Mouse (Mus musculus) forebrain, embryonic 12.5 days (tissue): ENCODE data around the gene Adam12. TPM values are rescaled to one million over a fixed set of nuclear protein-coding genes. Genes with fewer than 3 reads are reported as not detected.

Experiments
- ATAC-seq: fragments of 200-750 bp; cut with Nextera tagmentation; 2 replicates; pipeline ENCODE4 v1.8.0; 2017; ENCODE audit warnings: moderate TSS enrichment; ENCODE audit not compliant: low FRiP score
- H3K27ac ChIP-seq: fragments of 300-500 bp; sonication (generic); 2 replicates; pipeline ENCODE4 v1.5.1; 2016; ENCODE audit warnings: mild to moderate bottlenecking
- H3K27me3 ChIP-seq: fragments of 300-500 bp; sonication (generic); 2 replicates; pipeline ENCODE4 v1.6.1; 2016; ENCODE audit warnings: mild to moderate bottlenecking
- H3K36me3 ChIP-seq: fragments of 300-500 bp; sonication (generic); replicated peaks from 2 replicates; pipeline ENCODE4 v1.6.1; 2016; ENCODE audit warnings: mild to moderate bottlenecking
- H3K4me1 ChIP-seq: fragments of 300-500 bp; sonication (generic); 2 replicates; pipeline ENCODE4 v1.6.1; 2016
- H3K4me2 ChIP-seq: fragments of 300-500 bp; sonication (generic); 2 replicates; pipeline ENCODE4 v1.6.1; 2016; ENCODE audit warnings: mild to moderate bottlenecking, moderate library complexity
- H3K4me3 ChIP-seq: fragments of 300-500 bp; sonication (generic); replicated peaks from 2 replicates; pipeline ENCODE4 v1.5.1; 2016; ENCODE audit warnings: mild to moderate bottlenecking
- H3K9ac ChIP-seq: fragments of 300-500 bp; sonication (generic); 2 replicates; pipeline ENCODE4 v1.6.1; 2016; ENCODE audit warnings: mild to moderate bottlenecking
- H3K9me3 ChIP-seq: fragments of 300-500 bp; sonication (generic); 2 replicates; pipeline ENCODE4 v1.6.1; 2016
- WGBS: fragments of 180-500 bp; shearing (Covaris S2); methylation state at CpG from one replicate; pipeline ENCODE4 v1.1.7; 2016; 5-methylcytosine and 5-hydroxymethylcytosine counted together
- polyA plus RNA-seq: library from polyadenylated mRNA; unstranded; fragments of >200 nt; fragmentation: Nextera tagmentation; extraction: Ambion mirVana; gene quantifications from 2 replicates; pipeline ENCODE4 v1.2.1, GENCODE M21; 2016

Adam12 gene
- polyA plus RNA-seq, 1 experiment from 2014 or later = 2.1 TPM

GRCm38 (mm10) chr7:134170180-134170910, 61.6 kb downstream of the Adam12 start:
- no peak for ATAC-seq
- WGBS = 88% methylated on average over 9 of the region's 9 CpGs
- Histone ChIP-seq H3K9me3 (no peaks in the 10 kb centered on the region), H3K27ac (no peak overlapping the region), H3K9ac (no peak overlapping the region), H3K36me3 (no peaks in the 10 kb centered on the region), H3K27me3 (no peaks in the 10 kb centered on the region), H3K4me1 (no peaks in the 10 kb centered on the region), H3K4me2 (no peak overlapping the region), H3K4me3 (no peak overlapping the region)

- WGBS = 84% methylated on average over 2 of the region's 2 CpGs
- H3K9me3 ChIP-seq = no peaks in the 10 kb centered on the region
- H3K4me3 ChIP-seq = no peak overlapping the region
- no peak for ATAC-seq
- no peaks in the 10 kb centered on the region for H3K4me1 ChIP-seq
- H3K27ac ChIP-seq = no peak overlapping the region
- no peak overlapping the region for H3K4me2 ChIP-seq
- H3K36me3 ChIP-seq = no peaks in the 10 kb centered on the region
- no peak overlapping the region for H3K9ac ChIP-seq
- H3K27me3 ChIP-seq = no peaks in the 10 kb centered on the region
These were observed 62.2 kb downstream of the Adam12 start for GRCm38 (mm10) chr7:134169780-134170179.

GRCm38 (mm10) chr7:134167586-134167985, 64.4 kb downstream of the Adam12 start:
- no peak for ATAC-seq
- H3K9ac ChIP-seq = no peak overlapping the region
- no peak overlapping the region for H3K4me2 ChIP-seq
- no peak overlapping the region for H3K27ac ChIP-seq
- H3K4me1 ChIP-seq = no peaks in the 10 kb centered on the region
- no peaks in the 10 kb centered on the region for H3K36me3 ChIP-seq
- WGBS = 55% methylated on average over 3 of the region's 3 CpGs
- H3K9me3 ChIP-seq = no peaks in the 10 kb centered on the region
- no peak overlapping the region for H3K4me3 ChIP-seq
- H3K27me3 ChIP-seq = no peaks in the 10 kb centered on the region

GRCm38 (mm10) chr7:134163751-134164150, 68.2 kb downstream of the Adam12 start:
- Histone ChIP-seq H3K36me3 (no peaks in the 10 kb centered on the region), H3K27ac (no peak overlapping the region), H3K4me1 (no peaks in the 10 kb centered on the region), H3K4me2 (no peak overlapping the region), H3K27me3 (no peaks in the 10 kb centered on the region), H3K9ac (no peak overlapping the region), H3K4me3 (no peak overlapping the region), H3K9me3 (no peaks in the 10 kb centered on the region)
- WGBS = 73% methylated on average over 2 of the region's 2 CpGs
- no peak for ATAC-seq

- no peaks in the 10 kb centered on the region for H3K9me3 ChIP-seq
- no peak overlapping the region for H3K4me3 ChIP-seq
- no peaks in the 10 kb centered on the region for H3K36me3 ChIP-seq
- ATAC-seq = no peak
- no peaks in the 10 kb centered on the region for H3K4me1 ChIP-seq
- H3K27me3 ChIP-seq = no peaks in the 10 kb centered on the region
- WGBS = 68% methylated on average over 6 of the region's 6 CpGs
- no peak overlapping the region for H3K9ac ChIP-seq
- no peak overlapping the region for H3K4me2 ChIP-seq
- H3K27ac ChIP-seq = no peak overlapping the region
These were observed 69.1 kb downstream of the Adam12 start for GRCm38 (mm10) chr7:134162886-134163285.

- Histone ChIP-seq H3K27me3 (no peaks in the 10 kb centered on the region), H3K4me3 (no peak overlapping the region), H3K36me3 (no peaks in the 10 kb centered on the region), H3K9ac (no peak overlapping the region), H3K27ac (no peak overlapping the region), H3K4me2 (no peak overlapping the region), H3K4me1 (no peaks in the 10 kb centered on the region), H3K9me3 (no peaks in the 10 kb centered on the region)
- ATAC-seq = no peak
- WGBS = 87% methylated on average over 7 of the region's 7 CpGs
These were observed 72.3 kb downstream of the Adam12 start for GRCm38 (mm10) chr7:134159608-134160007.

- Histone ChIP-seq H3K9ac (no peak overlapping the region), H3K36me3 (no peaks in the 10 kb centered on the region), H3K4me2 (no peak overlapping the region), H3K4me3 (no peak overlapping the region), H3K27ac (no peak overlapping the region), H3K9me3 (no peaks in the 10 kb centered on the region), H3K4me1 (no peaks in the 10 kb centered on the region), H3K27me3 (no peaks in the 10 kb centered on the region)
- no peak for ATAC-seq
- WGBS = 86% methylated on average over 4 of the region's 4 CpGs
These were observed 80.6 kb downstream of the Adam12 start for GRCm38 (mm10) chr7:134151330-134151729.

- no peak for ATAC-seq
- Histone ChIP-seq H3K4me2 (no peak overlapping the region), H3K4me1 (no peaks in the 10 kb centered on the region), H3K9ac (no peak overlapping the region), H3K27me3 (no peaks in the 10 kb centered on the region), H3K4me3 (no peak overlapping the region), H3K36me3 (no peaks in the 10 kb centered on the region), H3K27ac (no peak overlapping the region), H3K9me3 (no peaks in the 10 kb centered on the region)
- 87% methylated on average over 8 of the region's 8 CpGs for WGBS
These were observed 81.6 kb downstream of the Adam12 start for GRCm38 (mm10) chr7:134150305-134150704.

GRCm38 (mm10) chr7:134149351-134149750, 82.6 kb downstream of the Adam12 start:
- Histone ChIP-seq H3K36me3 (no peaks in the 10 kb centered on the region), H3K9ac (no peak overlapping the region), H3K9me3 (no peaks in the 10 kb centered on the region), H3K4me1 (no peaks in the 10 kb centered on the region), H3K27ac (no peak overlapping the region), H3K27me3 (no peaks in the 10 kb centered on the region), H3K4me3 (no peak overlapping the region), H3K4me2 (no peak overlapping the region)
- ATAC-seq = no peak
- whole genome bisulfite sequencing = 85% methylated on average over 6 of the region's 6 CpGs

- Histone ChIP-seq H3K9ac (no peak overlapping the region), H3K36me3 (no peaks in the 10 kb centered on the region), H3K4me3 (no peak overlapping the region), H3K27ac (no peak overlapping the region), H3K4me1 (no peaks in the 10 kb centered on the region), H3K4me2 (no peak overlapping the region), H3K9me3 (no peaks in the 10 kb centered on the region), H3K27me3 (no peaks in the 10 kb centered on the region)
- no peak for ATAC-seq
- WGBS = 92% methylated on average over 3 of the region's 3 CpGs
These were observed 84.4 kb downstream of the Adam12 start for GRCm38 (mm10) chr7:134147561-134147960.

- 95% methylated on average over 2 of the region's 2 CpGs for WGBS
These were observed 85.1 kb downstream of the Adam12 start for GRCm38 (mm10) chr7:134146821-134147220.

GRCm38 (mm10) chr7:134144111-134144510, 87.8 kb downstream of the Adam12 start:
- no peak for ATAC-seq
- H3K9ac ChIP-seq = no peak overlapping the region
- no peak overlapping the region for H3K27ac ChIP-seq
- H3K4me1 ChIP-seq = no peaks in the 10 kb centered on the region
- no peak overlapping the region for H3K4me3 ChIP-seq
- H3K9me3 ChIP-seq = no peaks in the 10 kb centered on the region
- H3K27me3 ChIP-seq = no peaks in the 10 kb centered on the region
- no peak overlapping the region for H3K4me2 ChIP-seq
- 77% methylated on average over 9 of the region's 9 CpGs for WGBS
- no peaks in the 10 kb centered on the region for H3K36me3 ChIP-seq

More at GRCm38 (mm10) chr7:134146821-134147220, 85.1 kb downstream of the Adam12 start:
- H3K9ac ChIP-seq = no peak overlapping the region
- H3K9me3 ChIP-seq = no peaks in the 10 kb centered on the region
- H3K4me2 ChIP-seq = no peak overlapping the region
- H3K27me3 ChIP-seq = no peaks in the 10 kb centered on the region
- H3K4me1 ChIP-seq = no peaks in the 10 kb centered on the region
- H3K4me3 ChIP-seq = no peak overlapping the region
- H3K36me3 ChIP-seq = no peaks in the 10 kb centered on the region
- no peak for ATAC-seq
- H3K27ac ChIP-seq = no peak overlapping the region

GRCm38 (mm10) chr7:134139291-134139949, 92.5 kb downstream of the Adam12 start:
- H3K4me2 ChIP-seq = no peak overlapping the region
- H3K27ac ChIP-seq = no peak overlapping the region
- no peak overlapping the region for H3K9ac ChIP-seq
- no peaks in the 10 kb centered on the region for H3K36me3 ChIP-seq
- WGBS = 87% methylated on average over 4 of the region's 4 CpGs
- no peak for ATAC-seq
- H3K27me3 ChIP-seq = no peaks in the 10 kb centered on the region
- H3K9me3 ChIP-seq = no peaks in the 10 kb centered on the region
- no peak overlapping the region for H3K4me3 ChIP-seq
- no peaks in the 10 kb centered on the region for H3K4me1 ChIP-seq
